Mouse (Mus musculus) stomach, postnatal 0 days (tissue): ENCODE results near the gene Plcb3. TPM values are rescaled to one million over a fixed set of nuclear protein-coding genes. Genes with fewer than 3 reads are reported as not detected.
A peak's percentile ranks its signal among the peaks of the same experiment; 100 is the strongest.

Source experiments
- ATAC-seq: fragments of 200-750 bp; cut with Nextera tagmentation; 2 replicates; pipeline ENCODE4 v1.8.0; 2017; ENCODE audit not compliant: low FRiP score, low TSS enrichment
- DNase-seq: peaks from one replicate; pipeline ENCODE4 v3.0.0-alpha.2; 2016; ENCODE audit warnings: low spot score
- H3K27ac ChIP-seq: fragments of 300-500 bp; sonication (generic); replicated peaks from 2 replicates; pipeline ENCODE4 v1.5.1; 2014; ENCODE audit warnings: mild to moderate bottlenecking, control low read depth
- H3K27me3 ChIP-seq: fragments of 300-500 bp; sonication (generic); 2 replicates; pipeline ENCODE4 v1.6.1; 2014; ENCODE audit warnings: low read length; ENCODE audit not compliant: control insufficient read depth, insufficient read depth
- H3K36me3 ChIP-seq: fragments of 300-500 bp; sonication (generic); 2 replicates; pipeline ENCODE4 v1.6.1; 2014; ENCODE audit warnings: low read length, mixed read lengths; ENCODE audit not compliant: control insufficient read depth, insufficient read depth
- H3K4me1 ChIP-seq: fragments of 300-500 bp; sonication (generic); replicated peaks from 2 replicates; pipeline ENCODE4 v1.6.1; 2014; ENCODE audit warnings: antibody characterized with exemption; ENCODE audit not compliant: control insufficient read depth, insufficient read depth
- H3K4me2 ChIP-seq: fragments of 300-500 bp; sonication (generic); replicated peaks from 2 replicates; pipeline ENCODE4 v1.6.1; 2014; ENCODE audit warnings: low read depth, mild to moderate bottlenecking, control low read depth, moderate library complexity
- H3K4me3 ChIP-seq: fragments of 300-500 bp; sonication (generic); 2 replicates; pipeline ENCODE4 v1.5.1; 2014; ENCODE audit warnings: low read depth, low read length, control low read depth
- H3K9ac ChIP-seq: fragments of 300-500 bp; sonication (generic); 2 replicates; pipeline ENCODE4 v1.6.1; 2014; ENCODE audit warnings: mild to moderate bottlenecking, low read length, control low read depth, mixed read lengths
- H3K9me3 ChIP-seq: fragments of 300-500 bp; sonication (generic); 2 replicates; pipeline ENCODE4 v1.6.1; 2016; ENCODE audit warnings: low read length; ENCODE audit not compliant: control insufficient read depth
- CTCF ChIP-seq: IDR thresholded peaks from 2 replicates; pipeline ENCODE4 v1.5.1; 2016; ENCODE audit warnings: antibody characterized with exemption, low read depth, mild to moderate bottlenecking, moderate library complexity
- EP300 ChIP-seq: optimal IDR thresholded peaks from 2 replicates; pipeline ENCODE3; 2016; ENCODE audit warnings: antibody characterized with exemption
- WGBS: fragments of 180-500 bp; shearing (Covaris S2); extraction: QIAGEN DNeasy Blood & Tissue Kit; methylation state at CpG from one replicate; pipeline ENCODE4 v1.1.7; 2014; 5-methylcytosine and 5-hydroxymethylcytosine counted together
- polyA plus RNA-seq: library from polyadenylated mRNA; unstranded; fragments of >200 nt; fragmentation: Nextera tagmentation; extraction: Ambion mirVana; gene quantifications from 2 replicates; pipeline ENCODE4 v1.2.1, GENCODE M21; 2015

The Plcb3 gene
- polyA plus RNA-seq, 1 experiment from 2014 or later = 30.0 TPM

DNA sequence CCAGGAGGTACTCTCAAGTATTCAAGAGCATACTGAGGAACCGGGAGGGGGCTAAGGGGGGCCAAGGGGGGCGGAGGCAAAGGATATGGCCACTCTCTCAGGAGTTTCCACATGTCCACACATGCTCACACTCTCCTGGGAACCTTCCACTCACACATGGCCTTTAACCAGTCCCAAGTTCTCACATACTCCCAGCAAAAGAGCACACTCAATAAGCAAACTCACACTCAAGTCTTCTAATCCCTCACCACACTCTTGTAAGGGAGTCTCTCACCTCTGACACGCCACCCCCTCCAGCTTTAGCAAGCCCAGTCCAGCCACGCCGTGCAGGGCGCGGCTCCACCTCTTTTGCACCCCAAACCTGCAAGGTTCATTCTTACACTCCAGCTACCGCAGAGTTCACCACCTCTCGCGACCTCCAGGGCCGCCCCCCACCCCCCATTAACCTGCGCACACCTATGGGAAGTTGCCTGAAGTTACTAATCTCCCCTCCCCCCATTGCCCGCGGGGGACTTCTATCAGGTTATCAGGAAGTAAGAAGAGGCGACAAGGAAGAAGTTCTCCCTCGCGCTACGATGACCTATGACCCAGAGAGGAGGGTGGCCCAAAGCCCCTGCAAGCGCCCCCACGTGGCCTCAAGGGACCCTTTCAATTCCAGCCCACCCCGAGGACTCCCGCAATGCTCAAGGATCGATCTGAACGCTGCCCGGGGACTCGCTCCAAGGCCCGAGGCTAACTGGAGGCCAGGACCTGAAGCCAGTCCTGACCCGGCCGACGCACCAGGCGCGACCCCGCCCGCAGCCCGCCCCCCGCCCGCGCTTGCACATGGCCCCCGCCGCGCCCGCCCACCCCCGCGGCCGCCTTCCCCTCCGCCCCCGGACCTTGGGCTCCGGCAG, 55.3 kb downstream of the Plcb3 start:
- TF ChIP-seq EP300 = no peak
- peak; percentile 44 for TF ChIP-seq CTCF
- DNase-seq (peak; percentile 67), ATAC-seq (peak; percentile 5; the same call in 1 of the 2 replicates)
- Histone ChIP-seq H3K27ac (peak overlapping the region; percentile 95), H3K27me3 (no peaks in the 10 kb centered on the region), H3K36me3 (no peaks in the 10 kb centered on the region), H3K4me1 (peaks cover 16% of the 10 kb centered on the region), H3K9ac (peak overlapping the region; percentile 79), H3K4me2 (peak overlapping the region; percentile 87), H3K9me3 (no peaks in the 10 kb centered on the region), H3K4me3 (peak overlapping the region; percentile 75)
- under 1% methylated on average over 47 of the region's 48 CpGs for WGBS

DNA sequence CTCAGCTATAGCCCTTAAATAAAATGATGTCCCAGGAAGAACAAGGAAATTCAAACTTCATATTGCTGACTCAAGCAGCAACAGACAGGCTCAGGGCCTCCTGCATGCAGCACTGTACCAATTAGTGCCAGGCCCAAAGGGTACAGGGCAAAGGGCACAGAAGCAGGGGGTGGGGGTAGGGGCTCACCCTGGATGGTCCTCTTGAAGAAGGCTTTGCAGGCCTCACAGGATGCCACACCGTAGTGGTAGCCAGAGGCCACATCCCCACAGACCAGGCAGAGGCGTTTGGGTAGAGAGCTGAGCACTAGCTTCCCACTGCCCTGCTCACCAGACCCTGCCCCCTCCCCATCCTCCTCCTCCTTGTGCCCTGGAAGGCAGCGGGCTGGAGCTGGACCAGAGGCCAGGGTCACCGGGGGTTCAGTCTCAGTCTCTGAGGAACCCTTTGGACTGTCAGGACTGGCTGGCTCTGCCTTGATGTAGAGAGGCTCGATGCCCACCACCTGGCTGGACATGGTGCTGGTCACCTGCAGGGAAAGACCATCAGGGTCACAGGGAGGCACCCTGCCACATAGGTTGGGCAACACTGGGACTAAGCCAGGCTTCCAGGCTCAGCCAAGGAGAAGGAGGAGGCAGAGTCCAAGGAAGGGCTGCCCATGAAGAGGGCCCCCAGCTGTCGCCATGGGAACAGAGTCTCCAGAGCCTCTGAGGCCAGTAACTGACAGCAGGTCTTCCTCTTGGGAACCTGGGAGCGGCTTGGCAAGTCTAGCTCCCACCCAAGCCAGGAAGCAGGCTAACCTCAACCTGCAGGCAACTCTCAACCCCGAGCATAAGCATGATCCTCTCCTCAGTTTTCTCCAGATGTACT, 56.2 kb downstream of the Plcb3 start:
- Histone ChIP-seq H3K27me3 (no peaks in the 10 kb centered on the region), H3K4me1 (peaks cover 10% of the 10 kb centered on the region), H3K4me3 (peak overlapping the region; percentile 75), H3K9me3 (no peaks in the 10 kb centered on the region), H3K9ac (peak overlapping the region; percentile 79), H3K36me3 (no peaks in the 10 kb centered on the region), H3K4me2 (peak overlapping the region; percentile 87), H3K27ac (peak overlapping the region; percentile 95)
- no peak for ATAC-seq
- 39% methylated on average over 8 of the region's 8 CpGs for WGBS
- TF ChIP-seq EP300 (no peak), CTCF (no peak)
- peak; percentile 53 for DNase-seq

DNA sequence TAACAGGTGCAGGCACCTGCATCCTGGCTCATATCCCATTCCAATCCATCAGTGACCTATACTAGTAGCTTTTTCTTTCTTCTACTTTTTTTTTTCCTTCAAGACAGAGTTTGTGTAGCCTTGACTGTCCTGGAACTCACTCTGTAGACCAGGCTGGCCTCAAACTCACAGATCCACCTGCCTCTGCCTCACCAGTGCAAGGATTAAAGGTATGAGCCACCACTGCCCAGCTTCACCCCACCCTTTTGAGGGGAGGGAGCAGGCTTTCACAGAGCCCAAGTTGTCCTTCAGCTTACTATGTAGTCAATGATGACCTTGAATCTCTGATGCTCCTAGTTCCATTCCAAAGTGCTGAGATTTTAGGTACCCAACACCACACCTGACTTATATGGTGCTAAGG, 56.8 kb downstream of the Plcb3 start:
- no peaks in the 10 kb centered on the region for H3K36me3 ChIP-seq
- no peak overlapping the region for H3K4me2 ChIP-seq
- no peak overlapping the region for H3K9ac ChIP-seq
- TF ChIP-seq CTCF = no peak
- TF ChIP-seq EP300 = no peak
- H3K4me1 ChIP-seq = peaks cover 7% of the 10 kb centered on the region; the same call in 1 of the 2 replicates
- no peak overlapping the region for H3K4me3 ChIP-seq
- DNase-seq (peak; percentile 13), ATAC-seq (no peak)
- H3K27ac ChIP-seq = no peak overlapping the region
- no peaks in the 10 kb centered on the region for H3K27me3 ChIP-seq
- H3K9me3 ChIP-seq = no peaks in the 10 kb centered on the region

DNA sequence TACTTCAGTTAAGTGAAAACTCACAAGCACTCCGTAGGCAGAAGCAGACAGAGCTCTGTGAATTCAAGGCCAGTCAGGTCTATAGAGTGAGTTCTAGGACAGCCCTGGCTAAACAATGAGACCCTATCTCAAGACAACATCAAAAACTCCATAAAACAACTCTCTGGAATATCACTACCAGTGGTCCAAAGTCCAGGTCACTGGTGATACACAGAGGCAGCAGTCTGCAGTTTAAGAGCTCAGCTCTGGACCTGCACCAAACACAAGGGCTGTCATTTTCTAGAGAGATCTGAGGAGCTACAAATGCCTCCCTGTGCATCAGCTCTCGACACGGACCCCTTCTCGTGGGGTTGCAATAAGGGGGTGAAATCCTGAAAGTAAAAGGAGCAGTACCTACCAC, 57.9 kb downstream of the Plcb3 start:
- WGBS = 78% methylated on average over 4 of the region's 4 CpGs
- peaks cover 7% of the 10 kb centered on the region; the same call in 1 of the 2 replicates for H3K4me1 ChIP-seq
- no peak overlapping the region for H3K4me2 ChIP-seq
- H3K4me3 ChIP-seq = no peak overlapping the region
- ATAC-seq = no peak
- H3K9me3 ChIP-seq = no peaks in the 10 kb centered on the region
- DNase-seq = peak; percentile 15
- H3K9ac ChIP-seq = no peak overlapping the region
- H3K27ac ChIP-seq = no peak overlapping the region
- TF ChIP-seq CTCF (no peak), EP300 (no peak)
- H3K36me3 ChIP-seq = no peaks in the 10 kb centered on the region
- H3K27me3 ChIP-seq = no peaks in the 10 kb centered on the region

DNA sequence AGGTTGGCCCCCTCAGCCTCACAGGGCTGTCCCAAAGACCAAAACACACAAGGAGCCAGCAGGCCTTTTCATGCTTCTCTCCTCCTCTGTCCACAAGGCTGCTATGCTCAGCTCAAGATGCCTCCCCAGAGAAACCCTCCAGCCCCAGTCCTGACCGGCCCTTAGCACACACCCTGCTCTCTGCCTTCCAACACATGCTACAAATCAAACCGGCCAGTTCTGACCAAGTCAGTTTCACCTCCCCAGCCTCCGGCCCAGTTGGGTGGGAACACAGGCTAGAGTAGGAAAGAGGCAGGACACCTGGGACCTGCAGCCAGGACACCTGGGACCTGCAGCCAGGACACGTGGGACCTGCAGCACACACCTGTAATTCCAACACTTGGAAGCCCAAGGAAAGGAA, 59.8 kb downstream of the Plcb3 start:
- WGBS = 62% methylated on average over 4 of the region's 4 CpGs
- Histone ChIP-seq H3K9ac (no peak overlapping the region), H3K9me3 (no peaks in the 10 kb centered on the region), H3K4me2 (no peak overlapping the region), H3K36me3 (peaks cover 11% of the 10 kb centered on the region), H3K27ac (no peak overlapping the region), H3K27me3 (no peaks in the 10 kb centered on the region), H3K4me1 (peaks cover 3% of the 10 kb centered on the region; the same call in 1 of the 2 replicates), H3K4me3 (no peak overlapping the region)
- TF ChIP-seq CTCF (no peak), EP300 (no peak)
- ATAC-seq (no peak), DNase-seq (no peak)
